Mouse (Mus musculus) mouse embryonic stem cell (cell line): ENCODE measurements around the gene BC030867.
"Not testable (repeated sequence)": the region's sequence is repeated elsewhere in the genome, so short reads cannot be mapped to it uniquely, and the experiment has no call there.

ENCODE experiments used
- in situ Hi-C, 2 experiments: fragments of 300-500 bp; cut with MboI; formaldehyde crosslinking; loops; 1 replicate in 1 of 2; 3 replicates in 1 of 2; pipeline ENCODE4 v1.14.3; 2019 to 2020; ENCODE audit warnings: low sequenced_read_pairs in 2 of 2, low pct_unique_long_range_greater_than_20kb in 1 of 2, mixed read lengths in 1 of 2; ENCODE audit not compliant: unreplicated experiment in 1 of 2

Gene BC030867

DNA sequence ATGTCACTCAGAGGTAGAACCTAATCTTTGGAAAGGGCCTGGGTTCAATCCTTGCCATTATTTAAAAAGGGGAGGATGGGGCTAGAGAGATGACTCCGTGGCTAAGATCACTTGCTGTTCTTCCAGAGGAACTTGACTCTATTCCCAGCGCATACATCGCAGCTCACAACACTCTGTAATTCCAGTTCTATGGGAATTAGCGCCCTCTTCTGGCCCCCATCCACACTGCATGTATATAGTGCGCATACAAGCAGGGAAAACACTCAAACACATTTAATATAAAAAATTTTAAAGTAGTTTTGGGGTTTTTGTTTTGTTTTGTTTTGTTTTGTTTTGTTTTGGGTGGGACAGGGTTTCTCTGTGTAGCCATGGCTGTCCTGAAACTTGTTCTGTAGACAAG is 6.8 kb upstream of the BC030867 start:
- in situ Hi-C loops: no loop called here

DNA sequence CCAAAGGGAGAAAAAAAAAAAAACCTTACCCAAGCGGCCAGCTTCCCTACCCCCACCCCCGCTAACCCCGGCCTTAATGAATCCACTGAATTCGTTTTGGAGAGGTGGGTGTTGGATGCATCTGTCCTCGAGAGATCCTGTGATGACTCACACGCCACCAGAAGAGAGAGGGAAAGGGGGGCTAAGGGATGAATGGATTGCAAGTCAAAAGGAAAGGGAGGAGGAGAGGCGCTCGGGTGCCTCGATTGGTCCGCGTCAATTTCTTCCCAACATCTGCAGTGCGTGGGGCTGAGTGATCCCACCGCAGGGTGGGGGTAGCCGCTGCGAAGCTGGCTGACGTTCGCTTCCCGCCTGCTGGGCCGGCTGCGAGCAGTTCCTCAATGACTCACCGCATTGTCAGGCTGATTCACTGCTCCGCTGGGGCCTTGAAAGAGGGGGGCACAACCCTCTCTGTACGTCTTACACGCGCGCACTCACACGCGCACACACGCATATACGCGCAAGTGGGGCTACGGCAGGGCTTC is 3.7 kb upstream of the BC030867 start:
- in situ Hi-C loops: no loop called here

DNA sequence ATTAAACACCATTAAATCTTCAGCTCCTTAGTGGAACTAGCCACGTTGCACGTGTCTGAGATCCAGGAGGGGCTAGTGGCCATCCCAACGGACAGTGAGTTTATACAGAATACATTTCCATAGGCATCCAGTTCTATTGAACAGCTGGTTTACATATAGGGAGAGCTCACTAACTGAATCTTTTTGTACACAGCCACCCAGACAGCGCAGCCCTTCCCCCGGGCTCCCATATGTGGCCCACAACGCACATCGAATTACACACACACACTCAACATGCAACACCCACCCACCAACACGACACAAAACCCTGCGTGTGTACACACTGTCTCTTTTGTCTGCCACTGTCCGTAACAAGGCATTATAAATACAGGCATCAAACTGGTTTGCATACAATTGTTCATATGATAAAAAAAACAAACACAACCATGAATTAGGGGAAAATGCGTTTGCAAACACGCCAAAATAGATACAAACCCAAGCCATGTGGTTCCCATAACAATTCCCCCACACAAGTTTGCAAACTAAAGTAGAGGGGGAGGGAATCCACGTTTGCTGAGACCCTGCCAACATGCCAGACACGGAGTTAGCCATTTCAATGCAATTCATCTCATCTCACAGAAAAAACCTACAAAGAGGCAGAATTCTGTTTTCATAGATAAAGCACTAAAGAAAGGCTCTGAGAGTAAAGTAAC is 3.0 kb upstream of the BC030867 start:
- in situ Hi-C loops: no loop called here

DNA sequence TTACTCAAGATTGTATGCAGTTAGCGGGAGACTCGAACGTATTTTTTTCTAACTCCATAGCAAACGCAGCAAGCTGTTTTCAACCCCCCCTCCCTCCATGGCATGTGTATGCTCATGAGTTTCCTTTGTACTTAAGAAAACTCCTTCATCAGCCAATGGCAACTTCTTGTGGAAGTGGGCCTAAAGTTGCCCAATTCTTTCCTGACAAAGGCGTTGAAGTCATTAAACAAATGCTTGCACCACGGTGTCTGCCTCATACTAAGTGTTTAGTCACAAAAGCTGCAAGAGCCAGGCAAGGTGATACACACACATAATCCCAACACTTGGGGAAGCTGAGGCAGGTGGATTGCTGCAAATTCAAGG is 2.4 kb upstream of the BC030867 start:
- in situ Hi-C loops: no loop called here

DNA sequence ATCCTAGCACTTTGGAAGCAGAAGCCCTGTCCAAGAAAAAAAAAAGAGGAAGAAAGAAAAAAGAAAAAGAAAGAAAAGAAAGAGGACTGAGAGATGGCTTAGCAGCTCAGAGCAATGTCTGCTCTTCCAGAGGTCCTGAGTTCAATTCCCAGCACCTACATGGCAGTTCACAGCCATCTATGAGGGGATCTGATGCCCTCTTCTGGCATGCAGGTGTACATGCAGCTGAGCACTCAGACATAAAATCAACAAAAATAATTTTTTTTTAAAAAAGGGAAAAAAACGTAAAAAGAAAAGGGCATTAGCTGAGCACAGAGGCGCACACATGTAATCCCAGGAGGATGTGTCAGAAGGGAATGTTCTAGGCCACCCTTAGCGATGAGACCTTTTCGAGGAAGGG is 1.8 kb upstream of the BC030867 start:
- in situ Hi-C loops: no loop called here

DNA sequence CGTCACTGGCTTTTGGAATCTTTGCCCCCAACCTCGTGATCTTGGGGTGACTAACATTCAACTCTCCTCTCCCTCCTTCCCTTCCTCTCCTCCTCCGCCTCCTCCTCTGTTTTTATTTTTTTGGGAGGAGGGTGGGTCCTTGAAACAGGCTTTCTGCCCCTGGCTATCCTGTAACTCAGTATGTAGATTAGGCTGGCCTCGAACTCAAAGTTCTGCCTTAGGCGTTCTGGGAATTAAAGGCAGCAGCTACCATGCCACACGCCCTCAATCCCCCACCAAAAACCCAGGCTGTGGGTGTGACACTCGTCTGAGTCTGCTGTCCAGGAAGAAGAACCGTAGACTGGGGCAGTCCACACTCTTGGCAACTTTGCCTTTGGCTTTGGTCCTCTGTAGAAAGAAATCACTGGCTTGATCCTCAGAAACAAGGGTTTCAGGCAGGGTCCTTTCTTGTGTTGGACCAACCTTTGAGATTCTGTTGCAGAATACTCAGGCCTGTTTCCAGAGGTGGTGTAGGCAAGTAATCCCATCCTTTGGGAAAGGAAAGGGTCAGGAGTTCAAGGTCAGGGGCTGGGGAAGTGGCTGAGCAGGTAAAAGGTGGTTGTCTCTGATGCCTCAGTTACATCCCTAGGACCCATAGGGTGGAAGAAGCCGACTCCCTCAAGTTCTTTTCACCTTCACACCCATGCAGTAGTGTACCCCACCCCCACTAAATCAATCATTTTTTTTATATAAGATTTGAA is 839 bp downstream of the BC030867 start:
- in situ Hi-C loops: no loop called here

DNA sequence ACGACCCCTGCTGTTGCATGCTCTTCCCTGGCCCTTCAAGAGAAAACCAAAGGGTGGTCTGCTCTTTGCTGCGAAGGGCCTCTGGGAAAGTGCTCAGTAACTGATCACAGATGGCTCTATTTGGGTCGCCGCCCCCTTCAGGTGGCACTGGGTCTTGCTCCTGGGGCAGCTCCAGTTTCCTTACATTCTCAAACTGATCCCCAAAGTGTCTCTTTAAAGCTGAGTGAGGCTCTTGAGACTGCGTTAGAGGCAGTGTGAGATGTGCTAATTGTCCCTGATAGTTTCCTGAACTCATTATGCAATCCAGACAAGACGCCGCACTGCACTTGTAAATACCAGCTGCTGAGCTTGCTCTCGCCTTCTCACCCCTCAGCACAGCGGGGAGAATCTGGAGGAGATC is 8.8 kb downstream of the BC030867 start:
- in situ Hi-C loops: no loop called here

DNA sequence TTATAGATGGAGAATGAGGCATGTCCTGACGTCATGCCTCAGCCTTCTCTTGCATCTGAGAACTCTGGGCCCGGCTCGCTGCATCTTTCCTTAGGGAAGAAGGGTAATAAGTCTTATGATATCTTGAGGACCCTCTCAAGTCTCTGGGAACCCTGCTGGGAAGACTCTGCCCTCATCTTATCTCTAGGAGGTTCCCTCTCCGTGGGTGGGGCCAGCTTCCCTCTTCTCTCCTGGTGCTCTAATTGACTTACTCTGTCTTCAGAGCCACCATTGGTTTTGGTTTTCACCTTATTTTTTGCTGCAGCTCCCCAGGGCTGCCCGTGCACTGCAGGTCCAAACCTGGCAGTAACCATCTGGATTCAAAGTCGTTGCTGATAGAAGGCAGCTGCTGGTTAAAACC is 9.4 kb downstream of the BC030867 start:
- in situ Hi-C loops: no loop called here

DNA sequence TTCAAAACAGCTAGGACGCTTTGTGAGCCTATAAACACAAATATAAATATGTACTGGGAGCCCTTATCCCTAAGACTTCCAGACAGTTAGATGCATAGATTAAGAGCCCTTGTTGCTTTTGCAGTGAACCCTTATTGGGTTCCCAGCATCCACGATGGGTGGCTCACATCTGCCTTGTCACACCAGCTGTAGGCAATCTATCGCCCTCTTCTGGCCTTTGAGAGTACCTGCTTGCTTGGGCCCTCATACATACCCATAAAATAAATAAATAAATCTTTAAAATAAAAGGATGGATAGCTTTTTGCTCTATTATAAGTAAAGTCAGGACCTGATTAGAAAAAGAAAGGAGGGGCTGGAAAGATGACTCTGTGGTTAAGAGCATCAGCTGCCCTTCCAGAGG is 9.8 kb downstream of the BC030867 start:
- in situ Hi-C loops: no loop called here

DNA sequence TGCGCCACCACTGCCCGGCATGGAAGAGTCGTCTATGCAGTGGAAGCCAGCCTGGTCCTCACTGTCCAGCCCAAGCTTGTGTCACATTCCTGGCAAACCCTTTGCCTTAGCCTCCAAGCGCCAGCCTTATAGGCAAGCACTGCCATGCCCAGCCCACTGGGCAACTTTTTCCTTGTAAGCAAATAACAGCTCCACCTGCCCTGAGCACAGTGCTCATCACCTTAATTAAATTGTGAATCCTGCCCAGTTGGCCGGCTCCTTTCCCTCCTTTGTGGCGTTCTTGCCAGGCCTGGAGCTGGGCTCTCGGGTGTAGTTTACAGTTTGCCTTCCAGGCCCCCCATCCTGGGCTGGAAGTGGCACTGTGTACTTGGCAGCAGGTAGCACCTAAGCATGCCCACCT is 14.5 kb downstream of the BC030867 start:
- in situ Hi-C loops: no loop called here

DNA sequence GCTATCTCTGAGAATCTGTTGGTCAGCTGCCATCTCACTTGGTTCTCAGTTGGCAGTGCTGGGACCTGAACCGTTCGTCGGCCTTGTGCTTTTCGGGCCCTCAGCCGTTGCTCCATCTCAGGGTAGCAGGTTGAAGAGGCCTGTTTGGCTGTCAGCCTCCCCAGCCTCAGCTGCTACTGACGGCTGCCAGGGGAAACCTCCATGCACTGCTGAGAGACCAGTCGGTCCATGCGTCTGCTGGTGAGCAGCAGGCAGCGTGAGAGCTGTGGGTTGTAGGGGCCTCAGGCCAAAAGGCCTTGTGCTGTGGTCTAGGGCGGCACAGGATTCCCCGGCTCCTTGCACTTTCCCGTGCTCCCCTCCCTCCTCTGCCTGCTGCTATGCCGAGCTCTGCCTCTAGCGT is 17.1 kb downstream of the BC030867 start:
- in situ Hi-C loops: no loop called here

DNA sequence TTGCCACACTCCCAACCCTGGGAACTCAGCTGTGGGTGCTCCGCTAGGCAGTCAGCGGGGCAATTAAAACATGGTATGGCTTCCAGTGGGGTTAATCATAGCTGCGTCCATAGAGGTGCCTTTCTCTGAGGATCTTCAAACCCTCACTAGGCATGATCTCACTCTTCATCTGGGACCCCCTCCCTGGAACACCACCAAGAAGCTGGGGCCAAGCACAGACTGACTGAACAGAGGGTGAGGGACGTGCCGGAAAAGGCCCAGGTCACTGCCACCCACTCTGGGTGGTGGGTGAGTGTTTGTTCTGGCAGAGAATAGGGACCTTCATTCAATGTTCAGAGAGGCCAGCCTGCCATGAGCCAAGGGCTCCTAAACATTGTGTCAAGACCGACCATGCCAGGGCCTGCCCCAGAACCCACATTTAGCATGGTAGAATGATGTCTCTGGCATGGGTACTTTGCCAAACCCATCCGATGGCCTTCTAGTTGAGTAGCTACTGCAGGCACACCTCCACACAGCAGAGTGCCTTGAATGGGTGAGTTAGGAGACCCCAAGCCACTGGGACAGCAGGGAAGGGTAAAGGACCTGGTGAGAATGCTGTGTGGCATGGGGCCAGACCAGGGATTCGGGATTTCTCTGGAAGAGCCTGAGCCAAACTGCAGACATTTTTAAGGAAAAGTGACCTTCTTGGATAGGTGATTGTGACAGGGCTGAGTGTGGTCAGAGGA is 18.1 kb downstream of the BC030867 start:
- in situ Hi-C loops: no loop called here

DNA sequence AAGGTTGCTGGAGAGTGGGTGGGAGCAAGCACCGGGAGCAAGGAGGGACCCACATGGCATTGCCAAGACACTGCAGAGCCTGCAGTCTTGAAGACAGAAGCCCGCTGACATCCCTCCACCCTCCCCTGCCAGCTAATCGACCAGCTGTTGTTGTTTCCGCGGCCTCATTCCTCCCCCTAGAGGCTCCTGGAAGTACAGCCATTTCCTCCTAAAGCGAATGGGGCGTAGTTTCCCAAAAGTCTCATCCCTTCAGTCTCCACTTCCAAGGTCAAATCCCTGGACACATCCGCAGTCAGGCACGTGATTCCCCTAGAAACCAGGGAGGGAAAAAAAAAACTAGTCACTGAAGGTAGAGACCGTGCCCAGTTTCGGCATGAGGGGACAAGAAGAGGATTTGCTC is 18.8 kb downstream of the BC030867 start:
- in situ Hi-C loops: no loop called here

DNA sequence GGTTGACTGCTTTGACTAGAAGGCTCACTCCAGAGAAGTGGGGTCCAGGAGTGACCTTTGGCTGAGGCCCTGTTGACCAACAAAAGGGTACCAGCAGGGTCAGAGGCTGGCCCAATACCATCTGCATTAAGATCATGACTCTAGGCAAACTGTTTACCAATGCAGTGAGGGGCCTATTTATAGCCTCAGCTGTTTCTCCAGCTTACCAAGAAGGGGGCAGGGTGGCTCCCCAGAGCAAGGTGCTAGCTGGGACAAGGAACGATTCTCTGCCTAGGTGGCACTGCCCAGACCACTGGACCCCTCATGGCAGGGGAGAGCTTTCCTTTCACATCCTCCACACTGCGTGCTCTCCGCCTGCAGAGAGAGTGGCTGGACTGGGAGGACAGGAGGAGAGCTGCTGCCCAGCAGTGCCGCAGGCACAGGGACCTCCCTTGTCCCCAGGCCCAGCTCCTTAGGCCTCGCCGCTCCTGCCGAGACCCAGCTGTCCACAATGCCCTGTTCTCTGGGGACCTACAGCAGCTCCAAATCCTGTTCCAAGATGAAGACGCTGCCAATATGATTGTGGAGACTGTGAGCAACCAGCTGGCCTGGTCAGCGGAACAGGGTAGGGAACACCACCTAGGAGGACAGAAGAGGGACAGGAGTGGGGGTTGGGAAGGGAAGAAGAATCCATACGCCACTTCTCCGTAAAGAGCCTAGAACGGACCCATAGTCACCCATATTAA is 20.0 kb downstream of the BC030867 start, which contains the start of gene Asb16:
TSS of gene Asb16 (plus strand) at position 224 of the 725 bp plus-strand sequence.
- in situ Hi-C loops: no loop called here

DNA sequence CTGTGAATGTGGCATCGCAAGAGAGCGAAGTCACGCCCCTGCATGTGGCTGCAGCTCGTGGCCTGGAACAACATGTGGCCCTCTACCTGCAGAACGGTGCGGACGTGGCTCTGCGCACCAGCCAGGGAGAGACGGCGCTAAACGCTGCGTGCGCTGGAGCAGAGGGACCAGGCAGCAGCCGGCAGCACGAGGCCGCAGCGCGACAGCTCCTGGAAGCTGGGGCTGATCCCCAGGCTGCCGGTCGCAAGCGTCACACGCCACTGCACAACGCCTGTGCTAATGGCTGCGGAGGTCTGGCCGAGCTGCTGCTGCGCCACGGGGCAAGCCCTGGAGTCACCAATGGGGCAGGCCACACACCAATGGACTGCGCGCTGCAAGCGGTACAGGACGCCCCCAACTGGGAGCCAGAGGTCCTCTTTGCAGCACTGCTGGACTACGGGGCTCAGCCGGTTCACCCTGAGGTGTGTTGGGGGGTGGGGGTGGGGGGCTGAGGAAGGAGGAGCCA is 27.8 kb downstream of the BC030867 start:
- in situ Hi-C loops: no loop called here

DNA sequence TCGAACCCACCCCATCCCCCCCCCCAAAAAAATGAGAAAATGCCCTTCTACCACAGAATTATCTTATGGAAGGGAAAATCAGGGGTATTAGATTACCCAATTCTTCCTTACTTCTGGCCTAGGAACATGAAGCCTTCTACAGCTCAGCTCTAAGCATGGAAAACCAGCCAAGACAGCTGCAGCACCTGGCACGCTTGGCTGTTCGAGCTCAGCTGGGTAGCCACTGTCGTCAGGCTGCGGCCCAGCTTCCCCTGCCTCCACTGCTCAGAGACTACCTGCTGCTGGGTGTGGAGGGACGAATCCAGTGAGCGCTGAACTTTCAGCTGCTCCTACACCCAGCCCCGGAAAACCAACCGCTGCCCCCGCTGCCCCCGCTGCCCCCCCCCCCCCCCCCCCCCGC is 29.1 kb downstream of the BC030867 start:
- in situ Hi-C loops: no loop called here

DNA sequence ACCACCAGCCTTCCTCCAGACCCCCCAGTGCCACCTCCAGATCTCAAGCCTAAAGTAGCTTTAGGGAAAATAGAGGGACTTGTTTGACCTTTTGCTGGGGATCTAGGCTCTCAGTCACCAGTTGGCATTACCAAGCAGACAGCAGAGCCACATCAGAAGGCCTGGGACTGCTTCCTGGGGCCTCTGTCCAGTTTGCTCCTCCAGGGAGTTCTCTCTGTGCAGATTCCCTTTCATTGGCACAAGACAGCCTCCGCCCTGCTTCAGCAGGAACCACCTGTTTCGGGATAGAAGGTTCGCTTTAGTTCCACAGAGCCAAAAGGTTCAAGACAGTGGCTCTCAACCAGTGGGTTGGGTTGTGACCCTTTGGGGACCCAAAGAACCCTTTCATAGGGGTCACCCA is 30.9 kb downstream of the BC030867 start:
- in situ Hi-C loops: no loop called here

DNA sequence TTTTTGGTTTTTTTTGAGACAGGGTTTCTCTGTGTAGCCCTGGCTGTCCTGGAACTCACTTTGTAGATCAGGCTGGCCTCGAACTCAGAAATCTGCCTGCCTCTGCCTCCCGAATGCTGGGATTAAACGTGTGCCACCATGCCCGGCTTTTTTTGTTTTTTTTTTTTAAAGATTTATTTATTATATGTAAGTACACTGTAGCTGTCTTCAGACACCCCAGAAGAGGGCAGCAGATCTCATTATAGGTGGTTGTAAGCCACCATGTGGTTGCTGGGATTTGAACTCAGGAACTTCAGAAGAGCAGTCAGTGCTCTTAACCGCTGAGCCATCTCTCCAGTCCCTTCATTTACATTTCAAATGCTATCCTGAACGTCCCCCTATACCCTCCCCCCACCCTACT is 31.6 kb downstream of the BC030867 start:
- in situ Hi-C loops: not testable (repeated sequence)

DNA sequence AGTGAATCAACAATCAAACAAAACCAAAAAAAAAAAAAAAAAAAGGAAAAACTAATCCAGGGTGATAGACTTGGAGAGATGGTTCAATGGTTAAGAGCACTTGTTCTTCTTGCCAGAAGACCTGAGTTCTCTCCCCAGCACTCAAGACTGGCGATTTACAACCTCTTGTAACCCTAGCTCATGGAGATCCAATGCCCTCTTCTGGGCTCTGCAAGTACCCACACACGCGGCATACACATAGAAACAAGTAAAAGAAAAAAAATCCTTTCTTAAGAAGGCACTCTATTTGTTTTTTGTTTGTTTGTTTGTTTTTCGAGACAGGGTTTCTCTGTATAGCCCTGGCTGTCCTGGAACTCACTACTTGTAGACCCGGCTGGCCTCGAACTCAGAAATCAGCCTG is 35.2 kb downstream of the BC030867 start:
- in situ Hi-C loops: no loop called here
